Mouse (Mus musculus): ENCODE results near the gene Fam49a. TPM values are rescaled to one million over a fixed set of nuclear protein-coding genes. Genes with fewer than 3 reads are reported as not detected.

Fam49a gene
- polyA plus RNA-seq (2012; rRNA removed) = 9.6 and 11.3 TPM in 2 replicates

GRCm38 (mm10) chr12:12261987-12262971 is at the start of gene Fam49a:
Gene Fam49a, plus strand, starts transcription at chr12:12262139.
- Histone ChIP-seq H3K27ac (ENCODE audit: insufficient read depth, low read length) (peak within 1 kb of the TSS; percentile 74), H3K36me3 (ENCODE audit: control insufficient read depth, insufficient read depth, low read length) (no peaks in the 10 kb centered on the region), H3K4me1 (ENCODE audit: control insufficient read depth, insufficient read depth, insufficient read length) (peaks cover 14% of the 10 kb centered on the region), H3K4me3 (ENCODE audit: extremely low read depth, insufficient read depth, insufficient read length) (peak within 1 kb of the TSS; percentile 71), H3K27me3 (ENCODE audit: control insufficient read depth, insufficient read depth, low read length) (no peaks in the 10 kb centered on the region)
- peak in 1 of 2 experiments; percentile 70 for DNase-seq (ENCODE audit: low read depth in 1 of 2, low spot score in 2 of 2)
- 2% methylated on average over 52 of the region's 62 CpGs for WGBS
- TF ChIP-seq CTCF (IDR thresholded peaks at IDR 0.05; ENCODE audit: extremely low read depth, insufficient read depth, insufficient read length, insufficient replicate concordance) = no peak
- peak; percentile 89 for TF ChIP-seq POLR2A (IDR thresholded peaks at IDR 0.05; ENCODE audit: low read depth, low read length)

DNA sequence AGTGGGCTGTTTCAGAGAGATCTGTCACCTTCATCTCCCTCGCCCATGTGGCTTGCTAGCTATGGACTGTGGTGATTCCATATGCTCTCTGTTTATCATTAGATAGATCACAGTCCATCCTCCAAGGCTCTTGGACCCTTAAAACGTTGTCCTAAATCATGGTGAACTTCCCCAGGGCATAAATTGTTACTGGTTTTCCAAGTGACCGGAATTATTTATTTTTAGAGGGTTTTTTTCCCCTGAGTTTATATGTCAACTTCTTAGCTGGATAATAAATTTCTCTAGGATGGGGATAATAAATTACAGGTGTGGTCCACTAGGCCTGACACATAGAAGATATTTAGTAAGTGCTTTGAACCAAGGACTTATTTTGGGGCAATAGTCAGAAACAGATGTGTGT is 48.4 kb upstream of the Fam49a start:
- Histone ChIP-seq H3K27me3 (ENCODE audit: control insufficient read depth, insufficient read depth, low read length) (no peaks in the 10 kb centered on the region), H3K4me1 (ENCODE audit: control insufficient read depth, insufficient read depth, insufficient read length) (no peaks in the 10 kb centered on the region), H3K27ac (ENCODE audit: insufficient read depth, low read length) (no peak overlapping the region), H3K4me3 (ENCODE audit: extremely low read depth, insufficient read depth, insufficient read length) (no peak overlapping the region), H3K36me3 (ENCODE audit: control insufficient read depth, insufficient read depth, low read length) (no peaks in the 10 kb centered on the region)
- no peak for DNase-seq (ENCODE audit: low read depth in 1 of 2, low spot score in 2 of 2)
- 80% methylated on average over 3 of the region's 3 CpGs for WGBS
- no peak for TF ChIP-seq CTCF (IDR thresholded peaks at IDR 0.05; ENCODE audit: extremely low read depth, insufficient read depth, insufficient read length, insufficient replicate concordance)
- TF ChIP-seq POLR2A (IDR thresholded peaks at IDR 0.05; ENCODE audit: low read depth, low read length) = no peak

DNA sequence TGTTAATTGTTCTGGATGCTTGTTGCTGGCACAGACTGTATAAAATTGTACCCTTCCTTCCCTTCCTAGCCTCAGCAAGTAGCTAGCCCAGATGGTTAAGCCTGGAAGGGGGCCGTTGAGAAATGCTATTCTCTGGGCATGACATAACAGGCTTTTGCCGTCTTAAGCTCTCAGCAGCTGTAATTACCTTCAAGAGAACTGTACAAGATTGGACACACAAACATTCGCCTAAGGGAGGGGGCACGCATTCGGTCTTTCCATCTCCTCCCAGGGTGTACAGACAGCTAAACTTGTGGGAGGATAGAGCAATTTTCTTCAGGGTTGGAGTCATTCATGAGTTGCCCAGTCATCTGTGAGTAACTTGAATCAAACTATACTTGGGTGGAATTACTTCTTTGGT is 43.0 kb upstream of the Fam49a start:
- Histone ChIP-seq H3K27me3 (ENCODE audit: control insufficient read depth, insufficient read depth, low read length) (no peaks in the 10 kb centered on the region), H3K27ac (ENCODE audit: insufficient read depth, low read length) (no peak overlapping the region), H3K36me3 (ENCODE audit: control insufficient read depth, insufficient read depth, low read length) (no peaks in the 10 kb centered on the region), H3K4me3 (ENCODE audit: extremely low read depth, insufficient read depth, insufficient read length) (no peak overlapping the region), H3K4me1 (ENCODE audit: control insufficient read depth, insufficient read depth, insufficient read length) (no peaks in the 10 kb centered on the region)
- no peak for DNase-seq (ENCODE audit: low read depth in 1 of 2, low spot score in 2 of 2)
- TF ChIP-seq POLR2A (IDR thresholded peaks at IDR 0.05; ENCODE audit: low read depth, low read length) = no peak
- no peak for TF ChIP-seq CTCF (IDR thresholded peaks at IDR 0.05; ENCODE audit: extremely low read depth, insufficient read depth, insufficient read length, insufficient replicate concordance)
- 91% methylated on average over 5 of the region's 5 CpGs for WGBS

DNA sequence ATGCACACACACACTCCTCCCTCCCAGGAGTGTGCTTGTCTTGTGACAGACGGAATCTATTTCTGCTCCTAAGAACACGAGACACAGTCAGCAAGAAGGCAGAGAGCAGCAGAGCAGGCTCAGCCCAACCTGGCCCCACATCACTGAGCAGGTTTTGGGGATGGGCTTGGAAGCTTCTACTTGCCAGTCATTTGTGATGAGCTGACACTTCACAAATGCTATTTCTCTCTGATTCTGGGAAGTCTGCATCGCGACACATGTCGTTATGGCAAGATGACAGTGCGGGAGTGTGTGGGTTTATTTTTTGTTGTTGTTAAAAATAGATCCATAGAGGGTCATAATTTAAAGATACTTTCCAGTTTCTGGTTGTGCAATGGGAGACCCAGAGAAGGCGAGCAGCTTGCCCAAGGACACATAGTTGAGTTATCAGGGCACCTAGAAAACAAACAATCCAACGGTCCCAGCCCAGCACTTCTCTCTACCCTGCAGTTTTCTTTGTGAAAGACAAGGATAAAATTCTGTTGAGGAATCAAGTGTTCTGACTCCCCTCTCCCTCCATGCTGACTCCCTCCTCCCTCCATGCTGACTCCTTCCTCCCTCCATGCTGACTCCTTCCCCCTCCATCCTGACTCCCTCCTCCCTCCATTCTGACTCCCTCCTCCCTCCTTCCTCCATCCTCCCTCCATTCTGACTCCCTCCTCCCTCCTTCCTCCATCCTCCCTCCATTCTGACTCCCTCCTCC is 41.0 kb upstream of the Fam49a start:
- no peak overlapping the region for H3K4me3 ChIP-seq (ENCODE audit: extremely low read depth, insufficient read depth, insufficient read length)
- TF ChIP-seq CTCF (IDR thresholded peaks at IDR 0.05; ENCODE audit: extremely low read depth, insufficient read depth, insufficient read length, insufficient replicate concordance) (no peak), POLR2A (IDR thresholded peaks at IDR 0.05; ENCODE audit: low read depth, low read length) (no peak)
- peaks cover 3% of the 10 kb centered on the region; the same call in 1 of the 2 replicates for H3K4me1 ChIP-seq (ENCODE audit: control insufficient read depth, insufficient read depth, insufficient read length)
- H3K36me3 ChIP-seq (ENCODE audit: control insufficient read depth, insufficient read depth, low read length) = no peaks in the 10 kb centered on the region
- 66% methylated on average over 8 of the region's 8 CpGs for WGBS
- H3K27me3 ChIP-seq (ENCODE audit: control insufficient read depth, insufficient read depth, low read length) = no peaks in the 10 kb centered on the region
- no peak overlapping the region for H3K27ac ChIP-seq (ENCODE audit: insufficient read depth, low read length)
- DNase-seq (ENCODE audit: low read depth in 1 of 2, low spot score in 2 of 2) = no peak

DNA sequence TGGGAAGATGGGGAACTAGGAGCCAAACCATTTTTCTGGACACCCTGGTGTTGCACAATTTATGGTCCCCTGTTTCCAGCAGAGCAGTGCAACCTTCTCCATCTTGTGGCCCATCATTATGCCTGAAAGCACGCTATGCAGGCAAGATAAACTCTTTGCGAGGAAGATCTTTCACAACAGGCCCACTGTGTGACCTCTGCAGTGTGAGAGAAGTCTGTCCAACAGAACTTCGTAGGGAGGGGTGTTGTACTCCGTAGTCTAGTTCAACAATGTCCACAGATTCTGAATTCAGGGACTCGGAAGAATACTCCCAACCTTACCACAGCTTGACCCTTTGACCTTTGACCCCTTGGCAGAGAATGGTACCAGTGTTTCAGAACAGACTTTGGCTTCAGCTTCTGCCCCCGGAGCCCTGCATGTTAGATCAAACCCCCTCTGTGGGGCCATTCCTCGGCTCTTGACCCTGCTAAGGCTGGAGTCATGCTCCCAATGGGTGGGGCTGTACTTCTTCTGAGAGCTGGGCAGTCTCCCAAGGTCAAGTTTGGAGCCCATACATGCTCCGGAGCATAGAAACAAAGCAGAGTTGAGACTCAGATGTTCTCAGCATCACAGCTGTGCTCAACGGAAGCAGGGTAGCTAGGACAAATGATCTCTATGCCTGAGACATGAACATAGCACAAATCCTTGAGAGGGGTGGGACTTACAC is 39.2 kb upstream of the Fam49a start:
- DNase-seq (ENCODE audit: low read depth in 1 of 2, low spot score in 2 of 2) = no peak
- Histone ChIP-seq H3K36me3 (ENCODE audit: control insufficient read depth, insufficient read depth, low read length) (no peaks in the 10 kb centered on the region), H3K4me1 (ENCODE audit: control insufficient read depth, insufficient read depth, insufficient read length) (peaks cover 3% of the 10 kb centered on the region; the same call in 1 of the 2 replicates), H3K27me3 (ENCODE audit: control insufficient read depth, insufficient read depth, low read length) (no peaks in the 10 kb centered on the region), H3K27ac (ENCODE audit: insufficient read depth, low read length) (no peak overlapping the region), H3K4me3 (ENCODE audit: extremely low read depth, insufficient read depth, insufficient read length) (no peak overlapping the region)
- 85% methylated on average over 9 of the region's 9 CpGs for WGBS
- TF ChIP-seq POLR2A (IDR thresholded peaks at IDR 0.05; ENCODE audit: low read depth, low read length) = no peak
- no peak for TF ChIP-seq CTCF (IDR thresholded peaks at IDR 0.05; ENCODE audit: extremely low read depth, insufficient read depth, insufficient read length, insufficient replicate concordance)

DNA sequence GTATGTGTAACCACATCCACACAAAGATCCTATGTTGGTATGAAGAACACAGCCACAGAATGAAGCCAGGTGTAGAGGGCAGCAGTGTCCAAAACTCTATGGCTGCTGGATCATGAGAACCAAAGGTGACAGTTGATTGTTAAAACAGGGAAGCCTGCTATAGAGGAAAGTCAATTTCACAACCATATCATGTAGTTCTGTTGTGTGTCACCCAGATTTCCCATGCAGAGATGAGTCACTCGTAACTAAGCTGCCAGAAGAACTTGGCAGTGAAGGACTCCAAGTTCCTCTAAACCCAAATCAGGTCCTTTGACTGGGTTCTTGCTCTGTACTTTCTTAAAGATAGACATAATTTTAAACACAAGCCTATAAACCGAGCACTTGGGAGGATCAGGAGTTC is 38.6 kb upstream of the Fam49a start:
- Histone ChIP-seq H3K4me3 (ENCODE audit: extremely low read depth, insufficient read depth, insufficient read length) (no peak overlapping the region), H3K27me3 (ENCODE audit: control insufficient read depth, insufficient read depth, low read length) (no peaks in the 10 kb centered on the region), H3K27ac (ENCODE audit: insufficient read depth, low read length) (no peak overlapping the region), H3K4me1 (ENCODE audit: control insufficient read depth, insufficient read depth, insufficient read length) (peaks cover 3% of the 10 kb centered on the region; the same call in 1 of the 2 replicates), H3K36me3 (ENCODE audit: control insufficient read depth, insufficient read depth, low read length) (no peaks in the 10 kb centered on the region)
- DNase-seq (ENCODE audit: low read depth in 1 of 2, low spot score in 2 of 2) = no peak
- TF ChIP-seq POLR2A (IDR thresholded peaks at IDR 0.05; ENCODE audit: low read depth, low read length) (no peak), CTCF (IDR thresholded peaks at IDR 0.05; ENCODE audit: extremely low read depth, insufficient read depth, insufficient read length, insufficient replicate concordance) (no peak)
- WGBS = 74% methylated on average over 2 of the region's 2 CpGs
